Mouse (Mus musculus): Measurements from ENCODE around the gene Ptgs2.

DNA sequence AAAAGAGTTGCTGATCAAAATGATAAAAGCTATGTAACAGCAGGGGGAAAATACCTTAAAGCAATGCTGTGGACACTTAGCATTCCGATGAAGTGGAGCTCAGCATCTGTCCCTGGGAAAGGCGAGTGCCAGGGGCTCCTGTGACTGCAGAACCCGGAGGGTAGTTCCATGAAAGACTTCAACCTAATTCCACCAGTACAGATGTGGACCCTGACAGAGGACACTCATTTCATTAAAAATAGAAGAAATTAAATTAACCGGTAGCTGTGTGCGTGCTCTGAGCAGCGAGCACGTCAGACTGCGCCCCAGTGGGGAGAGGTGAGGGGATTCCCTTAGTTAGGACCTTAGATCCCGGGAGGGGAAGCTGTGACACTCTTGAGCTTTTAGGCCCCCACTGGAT is 457 bp upstream of the Ptgs2 start:
- no peak for TF ChIP-seq CTCF (IDR thresholded peaks at IDR 0.05; ENCODE audit: low read depth, low read length)
- TF ChIP-seq POLR2A (IDR thresholded peaks at IDR 0.05; ENCODE audit: borderline replicate concordance, low read depth, low read length), result no peak

All from bone marrow macrophage, adult 2 months (primary cell).